Mouse (Mus musculus) limb, embryonic 14.5 days (tissue): ENCODE results near the gene Ciz1. TPM values are rescaled to one million over a fixed set of nuclear protein-coding genes. Genes with fewer than 3 reads are reported as not detected.
A peak's percentile ranks its signal among the peaks of the same experiment; 100 is the strongest.

ENCODE experiments used
- ATAC-seq: fragments of 200-750 bp; cut with Nextera tagmentation; 2 replicates; pipeline ENCODE4 v1.8.0; 2017; ENCODE audit warnings: low read depth, moderate number of reproducible peaks, moderate TSS enrichment; ENCODE audit not compliant: low FRiP score
- DNase-seq: peaks from one replicate; pipeline ENCODE4 v3.0.0-alpha.2; 2015; ENCODE audit warnings: low spot score
- H3K27ac ChIP-seq: fragments of 300-500 bp; sonication (generic); replicated peaks from 2 replicates; pipeline ENCODE4 v1.5.1; 2014; ENCODE audit warnings: low read depth, mild to moderate bottlenecking, low read length, moderate library complexity, mixed read lengths
- H3K27me3 ChIP-seq: fragments of 300-500 bp; sonication (generic); 2 replicates; pipeline ENCODE4 v1.6.1; 2014; ENCODE audit warnings: low read length, mixed read lengths; ENCODE audit not compliant: control insufficient read depth, insufficient read depth
- H3K36me3 ChIP-seq: fragments of 300-500 bp; sonication (generic); 2 replicates; pipeline ENCODE4 v1.6.1; 2014; ENCODE audit warnings: mild to moderate bottlenecking, low read length, moderate library complexity, mixed read lengths; ENCODE audit not compliant: control insufficient read depth, insufficient read depth
- H3K4me1 ChIP-seq: fragments of 300-500 bp; sonication (generic); 2 replicates; pipeline ENCODE4 v1.6.1; 2014; ENCODE audit warnings: antibody characterized with exemption, low read length, mixed read lengths; ENCODE audit not compliant: control insufficient read depth, insufficient read depth
- H3K4me2 ChIP-seq: fragments of 300-500 bp; sonication (generic); replicated peaks from 2 replicates; pipeline ENCODE4 v1.6.1; 2014; ENCODE audit warnings: low read depth, mild to moderate bottlenecking, low read length, moderate library complexity; ENCODE audit not compliant: severe bottlenecking
- H3K4me3 ChIP-seq: fragments of 300-500 bp; sonication (generic); replicated peaks from 2 replicates; pipeline ENCODE4 v1.5.1; 2014; ENCODE audit warnings: low read length
- H3K9ac ChIP-seq: fragments of 300-500 bp; sonication (generic); 2 replicates; pipeline ENCODE4 v1.6.1; 2014; ENCODE audit warnings: mild to moderate bottlenecking, low read depth, low read length, moderate library complexity; ENCODE audit not compliant: severe bottlenecking
- H3K9me3 ChIP-seq: fragments of 300-500 bp; sonication (generic); 2 replicates; pipeline ENCODE4 v1.6.1; 2016; ENCODE audit warnings: low read length; ENCODE audit not compliant: control insufficient read depth
- POLR2A ChIP-seq: fragments of 200-500 bp; IDR thresholded peaks from 2 replicates; pipeline ENCODE4 v1.8.0; 2012; ENCODE audit warnings: inconsistent platforms, mild to moderate bottlenecking, moderate library complexity, borderline replicate concordance; ENCODE audit not compliant: insufficient read depth, insufficient read length; ENCODE audit errors: extremely low read depth
- WGBS: fragments of 180-500 bp; shearing (Covaris S2); extraction: QIAGEN DNeasy Blood & Tissue Kit; methylation state at CpG from one replicate; pipeline ENCODE4 v1.1.7; 2014; 5-methylcytosine and 5-hydroxymethylcytosine counted together
- polyA plus RNA-seq, 2 experiments: library from polyadenylated mRNA; depleted of rRNA in 1 of 2; stranded (reverse) in 1 of 2; unstranded in 1 of 2; fragments of >200 nt; fragmentation: Nextera tagmentation in 1 of 2; extraction: Ambion mirVana in 1 of 2; gene quantifications; 2 replicates each; pipeline versions ENCODE4 v1.2.1 to v1.2.3; 2012 to 2014

Ciz1 gene
- polyA plus RNA-seq, 2 experiments = 46.5 to 196 TPM

- no peaks in the 10 kb centered on the region for H3K9me3 ChIP-seq
- H3K4me3 ChIP-seq = no peak overlapping the region
- no peaks in the 10 kb centered on the region for H3K4me1 ChIP-seq
- ATAC-seq = no peak
- DNase-seq = no peak
- no peaks in the 10 kb centered on the region for H3K27me3 ChIP-seq
- peaks cover 89% of the 10 kb centered on the region for H3K36me3 ChIP-seq
- TF ChIP-seq POLR2A = no peak
- WGBS = 87% methylated on average over 13 of the region's 13 CpGs
- no peak overlapping the region for H3K9ac ChIP-seq
- H3K27ac ChIP-seq = no peak overlapping the region
- H3K4me2 ChIP-seq = no peak overlapping the region
These were observed 23.3 kb downstream of the Ciz1 start for GRCm38 (mm10) chr2:32375317-32375940.

- WGBS = 92% methylated on average over 10 of the region's 10 CpGs
- Histone ChIP-seq H3K4me3 (no peak overlapping the region), H3K36me3 (peaks cover 73% of the 10 kb centered on the region), H3K4me1 (peaks cover 7% of the 10 kb centered on the region), H3K27ac (no peak overlapping the region), H3K4me2 (no peak overlapping the region), H3K27me3 (no peaks in the 10 kb centered on the region), H3K9me3 (no peaks in the 10 kb centered on the region), H3K9ac (no peak overlapping the region)
- TF ChIP-seq POLR2A = no peak
- ATAC-seq = no peak
- no peak for DNase-seq
These were observed 24.8 kb downstream of the Ciz1 start for GRCm38 (mm10) chr2:32376963-32377362.

- no peak overlapping the region for H3K9ac ChIP-seq
- peaks cover 48% of the 10 kb centered on the region for H3K36me3 ChIP-seq
- H3K27ac ChIP-seq = no peak overlapping the region
- H3K27me3 ChIP-seq = no peaks in the 10 kb centered on the region
- no peak overlapping the region for H3K4me3 ChIP-seq
- peaks cover 7% of the 10 kb centered on the region for H3K4me1 ChIP-seq
- no peak for ATAC-seq
- TF ChIP-seq POLR2A = no peak
- WGBS = 89% methylated on average over 7 of the region's 7 CpGs
- no peak overlapping the region for H3K4me2 ChIP-seq
- H3K9me3 ChIP-seq = no peaks in the 10 kb centered on the region
- DNase-seq = no peak
These were observed 27.9 kb downstream of the Ciz1 start for GRCm38 (mm10) chr2:32380001-32380500.

GRCm38 (mm10) chr2:32381141-32381774 is 29.1 kb downstream of the Ciz1 start:
- H3K4me2 ChIP-seq = peak overlapping the region; percentile 97
- H3K27me3 ChIP-seq = no peaks in the 10 kb centered on the region
- H3K36me3 ChIP-seq = peaks cover 36% of the 10 kb centered on the region
- peak overlapping the region; percentile 70 for H3K4me3 ChIP-seq
- 0 out of 2 replicates have a peak, but pooled peaks have one; percentile 11 for TF ChIP-seq POLR2A
- H3K9me3 ChIP-seq = no peaks in the 10 kb centered on the region
- peak overlapping the region; percentile 49 for H3K9ac ChIP-seq
- DNase-seq = no peak
- peak; percentile 45 for ATAC-seq
- no peak overlapping the region for H3K27ac ChIP-seq
- WGBS = under 1% methylated on average over 25 of the region's 27 CpGs
- H3K4me1 ChIP-seq = peaks cover 7% of the 10 kb centered on the region

GRCm38 (mm10) chr2:32381775-32382223 is 29.7 kb downstream of the Ciz1 start, which contains the start of gene 1110008P14Rik:
TSS of gene 1110008P14Rik (minus strand) at chr2:32381938.
- Histone ChIP-seq H3K4me3 (peak within 1 kb of the TSS; percentile 70), H3K9ac (peak within 1 kb of the TSS; percentile 49), H3K36me3 (peaks cover 31% of the 10 kb centered on the region), H3K27me3 (no peaks in the 10 kb centered on the region), H3K27ac (no peak within 1 kb of the TSS), H3K4me1 (peaks cover 7% of the 10 kb centered on the region), H3K4me2 (peak within 1 kb of the TSS; percentile 97), H3K9me3 (no peaks in the 10 kb centered on the region)
- DNase-seq (peak; percentile 95), ATAC-seq (peak; percentile 92)
- TF ChIP-seq POLR2A = 0 out of 2 replicates have a peak, but pooled peaks have one; percentile 3
- WGBS = under 1% methylated on average over 26 of the region's 47 CpGs
